Mouse (Mus musculus): ENCODE results near the gene Psip1.
"Not testable (repeated sequence)": the region's sequence is repeated elsewhere in the genome, so short reads cannot be mapped to it uniquely, and the experiment has no call there.

Gene Psip1

GRCm38 (mm10) chr4:83501037-83501430 is 14.8 kb upstream of the Psip1 start:
- DNase-seq (ENCODE audit: low spot score in 2 of 2) = no peak

- DNase-seq (ENCODE audit: low spot score in 2 of 2) = no peak
Measured at GRCm38 (mm10) chr4:83500154-83501036, 14.1 kb upstream of the Psip1 start.

GRCm38 (mm10) chr4:83497013-83497412 is 10.8 kb upstream of the Psip1 start:
- not testable (repeated sequence) for DNase-seq (ENCODE audit: low spot score in 2 of 2)

- DNase-seq (ENCODE audit: low spot score in 2 of 2) = no peak
Measured at GRCm38 (mm10) chr4:83493112-83493511, 6.9 kb upstream of the Psip1 start.

- DNase-seq (ENCODE audit: low spot score in 2 of 2) = no peak
Measured at GRCm38 (mm10) chr4:83489121-83489520, 2.9 kb upstream of the Psip1 start.

DNA sequence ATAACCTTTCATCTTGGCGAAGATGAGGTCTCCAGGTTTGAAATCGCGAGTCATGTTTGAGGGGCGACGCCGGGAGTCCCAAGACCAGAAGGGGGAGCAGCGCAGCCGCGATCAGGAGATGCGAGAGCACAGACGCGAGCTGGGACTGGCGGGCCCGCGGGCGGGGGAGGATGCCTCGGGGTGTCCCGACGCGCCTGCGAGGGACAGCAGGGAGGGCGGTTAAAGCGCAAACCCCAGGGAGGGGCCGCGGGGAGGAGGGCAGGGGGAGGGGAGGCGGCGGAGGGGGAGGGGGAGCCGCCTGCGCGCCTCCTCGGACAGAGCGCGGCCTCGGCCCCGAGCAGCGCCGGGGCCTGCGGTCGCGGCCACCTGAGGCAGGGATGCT is 533 bp downstream of the Psip1 start:
- peak; percentile 73 to 75 for DNase-seq (ENCODE audit: low spot score in 2 of 2)

DNA sequence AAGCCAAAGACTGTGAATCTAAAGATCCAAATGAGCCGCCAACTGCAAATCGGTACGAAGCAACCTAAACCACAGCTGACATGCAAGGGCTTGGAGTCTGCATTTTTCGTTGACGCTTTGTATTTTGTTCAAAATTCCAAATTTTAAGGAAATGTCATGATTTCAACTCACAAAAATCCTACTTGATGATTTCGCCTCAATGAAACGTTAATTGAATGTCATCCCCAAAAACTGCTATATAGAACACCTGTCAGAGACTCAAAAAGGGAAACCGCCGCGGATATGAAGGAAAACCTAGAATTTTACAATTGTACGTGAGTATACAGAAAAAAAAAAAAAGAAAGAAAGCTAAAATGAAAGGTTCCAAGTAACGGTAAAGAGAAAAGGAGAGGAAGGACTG is 1.0 kb downstream of the Psip1 start:
- DNase-seq (ENCODE audit: low spot score in 2 of 2) = no peak

DNA sequence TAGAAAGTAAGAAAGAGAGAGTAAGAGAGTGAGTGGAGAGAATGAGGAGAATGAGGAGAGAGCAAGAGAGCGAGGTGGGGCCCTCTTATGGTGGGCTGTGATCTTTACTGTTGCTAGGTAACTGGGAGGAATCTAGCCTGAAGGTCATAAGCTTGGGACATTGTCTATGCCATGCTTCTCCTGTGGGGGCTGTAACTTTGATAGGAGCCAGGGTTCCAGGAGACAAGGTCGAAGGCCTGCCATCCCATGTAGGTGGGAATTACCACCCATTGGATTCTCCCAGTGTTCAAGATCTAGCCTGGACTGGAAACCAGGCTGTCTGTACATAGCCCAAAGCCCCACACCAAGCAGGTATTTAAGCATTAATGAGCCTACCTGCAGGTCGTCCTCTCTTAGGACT is 18.1 kb downstream of the Psip1 start:
- DNase-seq (ENCODE audit: low spot score in 2 of 2) = no peak

GRCm38 (mm10) chr4:83467615-83468014 is 18.6 kb downstream of the Psip1 start:
- DNase-seq (ENCODE audit: low spot score in 2 of 2) = no peak

- no peak for DNase-seq (ENCODE audit: low spot score in 2 of 2)
Measured at GRCm38 (mm10) chr4:83464827-83465226, 21.4 kb downstream of the Psip1 start.

DNA sequence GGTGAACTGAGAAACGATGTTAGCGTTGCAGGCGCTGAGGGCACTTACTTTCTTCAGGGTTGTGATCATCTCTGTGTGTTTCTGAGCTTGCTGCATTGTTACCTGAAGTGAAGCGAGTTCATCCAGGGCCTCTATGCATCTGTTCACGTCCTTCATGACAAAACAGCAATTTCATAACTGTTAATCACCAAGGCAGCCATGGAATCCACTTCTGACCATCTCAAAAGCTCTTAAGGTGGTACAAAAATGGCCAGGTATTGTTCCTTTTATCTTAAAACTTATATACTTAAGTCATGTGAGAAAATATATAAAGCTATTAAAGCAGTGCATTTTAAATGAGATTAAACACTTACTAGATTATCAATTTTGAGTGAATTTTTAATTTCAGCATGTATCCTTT is 26.2 kb downstream of the Psip1 start:
- DNase-seq (ENCODE audit: low spot score in 2 of 2) = no peak

- no peak for DNase-seq (ENCODE audit: low spot score in 2 of 2)
Measured at GRCm38 (mm10) chr4:83450785-83451184, 35.5 kb downstream of the Psip1 start.

- DNase-seq (ENCODE audit: low spot score in 2 of 2) = no peak
Measured at GRCm38 (mm10) chr4:83441050-83441449, 45.2 kb downstream of the Psip1 start.

DNA sequence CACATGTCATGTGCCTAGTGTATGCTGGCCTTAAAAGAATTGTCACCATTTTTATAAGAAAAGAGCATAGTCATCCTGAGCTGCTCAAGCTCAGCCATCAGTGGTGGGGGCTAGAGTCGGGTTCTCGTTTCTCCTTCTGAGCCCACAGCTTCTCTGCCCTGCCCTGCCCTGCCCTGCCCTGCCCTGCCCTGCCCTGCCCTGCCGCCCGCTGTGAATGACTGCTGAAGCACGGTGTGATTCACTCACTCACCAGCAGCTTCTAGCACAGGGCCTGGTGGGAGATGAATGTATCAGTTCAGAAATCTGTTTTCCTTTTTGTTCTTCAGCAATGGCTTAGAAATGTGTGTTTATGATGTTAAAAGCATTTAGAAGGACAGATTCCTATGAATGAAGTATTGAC is 47.2 kb downstream of the Psip1 start:
- no peak for DNase-seq (ENCODE audit: low spot score in 2 of 2)

DNA sequence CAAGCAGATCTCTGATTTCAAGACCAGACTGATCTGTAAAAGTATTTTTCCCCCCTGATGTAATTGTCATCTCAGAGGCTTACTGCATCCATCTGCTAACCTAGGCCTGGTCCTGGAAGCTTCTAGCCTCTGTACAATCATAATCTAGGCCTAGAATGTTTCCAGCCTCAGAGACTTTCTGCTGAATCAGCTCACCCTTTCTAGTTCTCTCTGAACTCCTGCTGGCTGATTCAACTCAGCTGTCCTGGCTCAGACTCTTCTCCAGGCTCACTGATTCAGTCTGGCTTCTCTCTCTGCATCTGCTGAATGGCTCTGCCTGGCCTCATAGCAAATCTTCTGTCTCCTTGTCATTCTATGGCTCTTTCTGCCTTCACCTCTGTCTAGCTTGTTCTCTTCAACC is 48.1 kb downstream of the Psip1 start:
- DNase-seq (ENCODE audit: low spot score in 2 of 2) = no peak

GRCm38 (mm10) chr4:83436375-83436774 is 49.9 kb downstream of the Psip1 start:
- DNase-seq (ENCODE audit: low spot score in 2 of 2) = no peak

- DNase-seq (ENCODE audit: low spot score in 2 of 2) = no peak
Measured at GRCm38 (mm10) chr4:83432901-83433300, 53.4 kb downstream of the Psip1 start.

GRCm38 (mm10) chr4:83431950-83432349 is 54.3 kb downstream of the Psip1 start:
- no peak for DNase-seq (ENCODE audit: low spot score in 2 of 2)

GRCm38 (mm10) chr4:83428845-83429244 is 57.4 kb downstream of the Psip1 start:
- DNase-seq (ENCODE audit: low spot score in 2 of 2) = no peak

DNA sequence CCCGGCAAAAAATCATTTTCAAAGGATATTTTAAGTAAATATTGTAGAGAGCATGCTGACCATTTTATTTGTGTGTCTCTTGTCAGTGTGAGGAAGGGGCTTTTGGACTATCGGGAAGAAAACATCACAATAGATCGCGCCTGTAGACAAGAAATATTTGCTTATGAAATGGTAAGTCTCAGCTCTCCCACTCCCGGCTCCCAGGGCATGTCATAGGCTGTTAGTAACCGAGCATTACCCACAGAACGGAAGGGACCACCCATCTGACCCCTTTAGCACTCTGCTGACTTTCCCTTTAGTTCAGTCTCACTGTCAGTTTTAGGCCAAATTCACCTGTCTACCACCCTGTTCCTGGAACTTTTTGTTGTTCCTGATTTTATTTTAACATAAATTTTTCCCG is 58.6 kb downstream of the Psip1 start:
- DNase-seq (ENCODE audit: low spot score in 2 of 2) = no peak

GRCm38 (mm10) chr4:83427141-83427540 is 59.1 kb downstream of the Psip1 start:
- no peak for DNase-seq (ENCODE audit: low spot score in 2 of 2)

DNA sequence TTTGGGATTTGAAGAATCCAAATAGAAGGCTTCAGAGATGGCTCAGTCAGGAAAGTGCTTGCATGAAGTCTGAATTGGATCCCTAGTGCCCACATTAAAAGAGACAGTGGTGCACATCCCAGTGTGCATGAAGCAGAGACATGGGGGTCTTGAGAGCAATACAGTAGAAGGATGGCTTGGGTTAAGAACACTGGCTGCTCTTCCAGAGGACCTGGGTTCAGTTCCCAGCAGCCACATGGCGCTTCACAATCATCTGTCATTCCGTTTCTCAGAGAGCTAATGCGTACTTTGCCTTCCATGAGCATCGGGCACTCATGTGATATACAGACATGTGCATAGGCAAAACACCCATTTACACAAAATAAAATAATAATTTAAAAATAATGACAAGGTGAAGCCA is 61.1 kb downstream of the Psip1 start:
- no peak for DNase-seq (ENCODE audit: low spot score in 2 of 2)

DNA sequence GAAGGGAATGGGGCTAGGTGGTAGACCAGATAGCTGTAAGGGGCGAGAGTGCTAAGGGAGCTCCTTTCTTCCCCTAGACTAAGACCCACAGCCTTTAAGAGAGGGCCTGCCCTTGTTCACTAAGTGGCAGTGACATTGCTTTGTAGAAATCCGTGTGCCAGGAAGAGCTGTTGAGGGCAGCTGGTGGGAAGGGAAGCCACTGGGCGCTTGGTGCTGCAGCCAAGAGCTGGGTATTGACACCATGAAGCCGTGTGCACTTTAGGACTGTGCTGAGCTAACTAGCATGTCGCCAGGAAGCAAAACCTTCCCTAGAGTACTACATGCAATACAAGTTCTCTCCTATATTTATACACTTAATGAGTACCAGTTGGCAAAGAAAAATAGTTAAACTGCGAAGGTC is 62.6 kb downstream of the Psip1 start:
- DNase-seq (ENCODE audit: low spot score in 2 of 2) = no peak

GRCm38 (mm10) chr4:83418781-83419180 is 67.5 kb downstream of the Psip1 start:
- no peak for DNase-seq (ENCODE audit: low spot score in 2 of 2)
